Mouse (Mus musculus): ENCODE measurements at regions not wholly inside any gene's neighbourhood (a gene's known extent, or its start where the extent isn't known, plus 50 kb on each side); places are given as distances from the start of the nearest gene placed in this dataset.

GRCm38 (mm10) chr8:40192266-40192665 is 482.6 kb upstream of the Adam24 start:
- no peak for ATAC-seq (ENCODE audit: low read depth)
- H3K9ac ChIP-seq: no peak overlapping the region

GRCm38 (mm10) chr8:40193148-40193547 is 481.7 kb upstream of the Adam24 start:
- H3K4me3 ChIP-seq: no peak overlapping the region
- WGBS: 46% methylated on average over 1 of the region's 1 CpGs
- no peak for ATAC-seq (ENCODE audit: low read depth)
- H3K4me2 ChIP-seq: no peak overlapping the region
- H3K36me3 ChIP-seq: no peaks in the 10 kb centered on the region
- no peaks in the 10 kb centered on the region for H3K27me3 ChIP-seq
- H3K9ac ChIP-seq: no peak overlapping the region
- H3K9me3 ChIP-seq: no peaks in the 10 kb centered on the region
- no peak overlapping the region for H3K27ac ChIP-seq (replicated peaks)
- no peaks in the 10 kb centered on the region for H3K4me1 ChIP-seq (replicated peaks)

More at GRCm38 (mm10) chr8:40192266-40192665, 482.6 kb upstream of the Adam24 start:
- Histone ChIP-seq H3K27ac (replicated peaks) (no peak overlapping the region), H3K36me3 (no peaks in the 10 kb centered on the region), H3K9me3 (no peaks in the 10 kb centered on the region), H3K27me3 (no peaks in the 10 kb centered on the region), H3K4me3 (no peak overlapping the region), H3K4me2 (no peak overlapping the region), H3K4me1 (replicated peaks) (no peaks in the 10 kb centered on the region)

- no peaks in the 10 kb centered on the region for H3K27me3 ChIP-seq
- H3K4me2 ChIP-seq: no peak overlapping the region
- H3K4me1 ChIP-seq (replicated peaks): no peaks in the 10 kb centered on the region
- H3K4me3 ChIP-seq: no peak overlapping the region
- no peak overlapping the region for H3K9ac ChIP-seq
- H3K36me3 ChIP-seq: no peaks in the 10 kb centered on the region
- no peak for ATAC-seq (ENCODE audit: low read depth)
- WGBS: 82% methylated on average over 4 of the region's 4 CpGs
- H3K9me3 ChIP-seq: no peaks in the 10 kb centered on the region
- H3K27ac ChIP-seq (replicated peaks): no peak overlapping the region
Observed at GRCm38 (mm10) chr8:40210871-40211270, 464.0 kb upstream of the Adam24 start.

- 64% methylated on average over 4 of the region's 4 CpGs for WGBS
- H3K4me3 ChIP-seq: no peak overlapping the region
- H3K27ac ChIP-seq (replicated peaks): no peak overlapping the region
- H3K36me3 ChIP-seq: no peaks in the 10 kb centered on the region
- H3K27me3 ChIP-seq: no peaks in the 10 kb centered on the region
- no peaks in the 10 kb centered on the region for H3K9me3 ChIP-seq
- no peak overlapping the region for H3K9ac ChIP-seq
- no peak for ATAC-seq (ENCODE audit: low read depth)
- no peak overlapping the region for H3K4me2 ChIP-seq
- H3K4me1 ChIP-seq (replicated peaks): no peaks in the 10 kb centered on the region
Observed at GRCm38 (mm10) chr8:40223521-40223920, 451.4 kb upstream of the Adam24 start.

- H3K9ac ChIP-seq: no peak overlapping the region
- H3K4me2 ChIP-seq: no peak overlapping the region
- no peak overlapping the region for H3K27ac ChIP-seq (replicated peaks)
- H3K27me3 ChIP-seq: no peaks in the 10 kb centered on the region
- no peaks in the 10 kb centered on the region for H3K9me3 ChIP-seq
- WGBS: 72% methylated on average over 1 of the region's 1 CpGs
- no peaks in the 10 kb centered on the region for H3K4me1 ChIP-seq (replicated peaks)
- no peaks in the 10 kb centered on the region for H3K36me3 ChIP-seq
- H3K4me3 ChIP-seq: no peak overlapping the region
- ATAC-seq (ENCODE audit: low read depth): no peak
Observed at GRCm38 (mm10) chr8:40227262-40227661, 447.6 kb upstream of the Adam24 start.

All from neural tube, embryonic 13.5 days (tissue).